Mouse (Mus musculus) activated CD4-positive, CD25-positive, alpha-beta regulatory T cell, adult 4 months (primary cell): Measurements from ENCODE around the gene Traf5. TPM values are rescaled to one million over a fixed set of nuclear protein-coding genes. Genes with fewer than 3 reads are reported as not detected.

ENCODE experiments used
- ATAC-seq: one replicate; pipeline ENCODE4 v1.8.0; 2017
- polyA plus RNA-seq, 2 experiments: library from polyadenylated mRNA; unstranded; fragments of 100-300 nt; shearing (Covaris generic); gene quantifications; one replicate each; pipeline ENCODE4 v1.2.1; 2017

The Traf5 gene
- 10 to 100 TPM; 54.1 to 58.9 TPM for polyA plus RNA-seq

DNA sequence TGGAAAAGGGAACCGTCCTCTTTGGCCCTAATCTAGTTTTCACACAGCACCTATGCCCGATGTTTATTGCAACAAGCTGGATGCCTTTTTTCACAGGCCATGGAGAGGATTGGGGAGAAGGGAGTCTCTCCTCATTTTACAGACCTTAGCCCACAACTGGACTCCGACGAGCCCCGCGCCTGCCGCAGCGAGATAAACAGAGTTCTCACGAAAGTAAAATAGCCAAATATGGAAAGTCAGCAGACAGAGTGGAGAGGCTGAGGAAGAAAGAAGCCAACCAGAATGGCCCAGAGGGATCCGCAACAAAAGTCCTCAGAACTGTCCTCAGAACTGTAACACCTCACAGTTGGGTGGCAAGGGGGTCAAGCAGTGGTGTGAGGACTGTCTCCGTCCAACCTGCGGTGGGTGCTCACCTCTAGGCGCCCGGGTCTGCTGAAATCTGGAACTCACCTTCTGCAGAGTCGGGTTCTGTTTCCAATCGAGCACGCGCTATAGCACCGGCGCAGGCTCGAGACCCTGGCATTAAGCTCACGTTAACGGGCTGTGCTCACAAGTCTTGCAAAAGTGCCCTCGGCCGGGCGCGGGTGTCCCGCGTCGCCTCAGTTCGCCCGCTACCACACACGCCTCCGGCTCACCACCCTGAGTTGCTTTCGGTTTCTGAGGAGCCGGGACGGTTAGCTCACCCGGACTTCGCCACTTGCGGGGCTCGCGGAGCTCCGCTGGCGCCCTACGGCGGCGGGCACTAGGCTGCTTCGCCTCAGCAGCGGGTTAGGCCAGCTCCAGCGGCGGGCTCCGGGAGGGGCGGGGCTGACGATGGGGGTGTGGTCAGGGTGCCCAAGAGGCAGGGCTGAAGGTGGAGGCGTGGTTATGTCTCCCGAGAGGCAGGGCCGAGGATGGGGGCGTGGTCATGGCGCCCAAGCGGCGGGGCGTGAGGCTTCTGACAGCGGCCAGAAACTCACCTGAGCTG lies at the start of gene Traf5:
Gene Traf5 (minus strand): TSS at position 754 of the 967 bp plus-strand sequence.
- ATAC-seq, result peak; percentile 83

DNA sequence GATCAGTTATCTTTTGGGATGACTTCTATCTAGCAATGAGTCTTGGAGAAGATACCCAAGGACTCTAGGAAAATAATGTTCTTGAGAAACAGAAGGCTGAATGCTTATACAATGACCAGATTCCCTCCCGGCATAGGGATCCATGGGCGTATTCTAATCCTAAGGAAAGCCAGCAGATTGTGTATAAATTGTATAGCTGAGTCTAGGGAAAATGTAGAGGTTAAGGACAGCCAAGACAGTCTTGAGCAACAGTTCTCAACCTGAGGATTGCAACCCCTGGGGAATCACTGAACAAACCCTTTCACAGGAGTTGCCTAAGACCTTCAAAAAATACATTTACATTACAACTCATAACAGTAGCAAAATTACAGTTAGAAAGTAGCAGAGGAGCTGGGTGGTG lies 48.0 kb upstream of the Traf5 start:
- ATAC-seq, result no peak

DNA sequence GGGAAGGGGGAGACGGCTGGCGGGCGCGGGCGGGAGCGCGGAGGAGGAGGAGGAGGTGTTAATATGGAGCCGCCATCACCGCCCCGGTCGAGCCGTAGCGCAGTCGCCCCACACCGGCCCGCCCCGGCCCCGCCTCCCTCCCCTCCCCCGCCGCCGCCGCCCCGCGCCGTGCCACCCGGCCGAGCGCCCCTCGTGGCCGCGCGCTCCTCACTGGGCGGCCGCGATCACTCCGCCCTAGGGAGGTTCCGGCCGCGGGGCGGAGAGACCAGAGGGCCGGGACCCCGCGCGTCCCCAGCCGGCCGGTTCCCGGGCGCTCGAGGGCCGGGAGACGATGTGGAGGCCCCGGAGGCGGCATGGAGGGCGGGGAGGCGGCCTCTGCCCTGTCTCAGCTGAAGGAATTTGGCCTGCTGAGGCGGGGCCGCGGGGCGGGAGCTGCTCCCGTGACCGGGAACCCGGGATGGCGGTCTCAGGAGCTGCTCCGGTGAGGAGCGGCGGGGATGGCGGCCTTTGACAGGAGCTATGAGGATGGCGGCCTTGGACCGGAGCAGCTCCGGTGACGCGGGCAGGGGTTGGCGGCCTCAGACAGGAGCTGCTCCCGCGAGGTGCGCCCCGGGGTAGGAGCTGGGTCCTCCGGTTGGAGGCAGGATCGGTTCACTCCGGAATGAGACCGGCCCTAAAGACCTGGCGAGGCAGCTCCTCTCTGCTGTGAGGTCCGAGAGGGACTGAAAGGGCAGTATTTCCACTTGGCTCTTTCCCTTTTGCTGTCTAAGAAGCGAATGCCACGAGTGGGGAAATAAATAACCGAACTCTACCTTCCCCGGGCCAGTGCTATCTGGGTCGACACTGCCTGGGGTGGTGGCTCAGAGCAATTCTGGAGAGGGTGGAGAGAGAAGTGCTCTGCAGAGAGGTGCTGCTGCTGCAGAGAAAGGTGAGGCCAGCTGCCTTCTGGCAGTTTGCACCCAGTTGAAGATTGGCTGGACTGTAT lies 45.9 kb upstream of the Traf5 start, which contains the start of gene Rcor3:
Gene Rcor3 (minus strand): TSS at position 137 of the 985 bp plus-strand sequence.
- ATAC-seq, result peak; percentile 54

DNA sequence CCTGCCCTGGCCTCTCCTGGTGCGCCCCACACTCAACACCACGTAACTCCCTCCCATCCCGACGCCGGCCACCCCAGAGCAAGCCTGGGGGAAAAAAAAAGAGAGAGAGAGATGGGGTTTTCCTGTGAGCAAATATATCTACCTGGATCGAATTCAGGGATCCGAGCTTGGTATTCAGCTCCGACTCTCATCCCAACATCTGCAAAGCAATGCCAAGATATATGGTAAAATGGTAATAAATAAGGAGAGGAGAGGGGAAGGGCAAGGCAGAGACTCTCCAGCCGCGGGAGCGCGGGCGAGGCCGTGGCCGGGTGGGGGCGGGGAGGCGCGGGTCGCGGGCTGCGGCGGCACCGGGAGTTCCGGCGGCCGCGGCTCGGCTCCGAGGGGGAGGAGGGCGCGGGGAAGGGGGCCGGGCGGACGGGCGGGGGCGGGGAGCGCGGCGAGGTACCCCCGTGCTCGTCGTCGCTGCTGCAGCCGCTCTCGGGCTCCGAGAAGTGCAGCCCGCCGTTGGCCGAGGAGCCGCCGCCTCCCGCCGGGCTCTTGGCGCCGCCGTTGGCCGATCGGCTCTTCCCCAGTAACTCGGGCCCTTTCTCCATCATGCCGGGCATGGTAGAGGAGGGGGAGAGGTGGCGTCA lies 45.0 kb upstream of the Traf5 start:
- ATAC-seq, result no peak

DNA sequence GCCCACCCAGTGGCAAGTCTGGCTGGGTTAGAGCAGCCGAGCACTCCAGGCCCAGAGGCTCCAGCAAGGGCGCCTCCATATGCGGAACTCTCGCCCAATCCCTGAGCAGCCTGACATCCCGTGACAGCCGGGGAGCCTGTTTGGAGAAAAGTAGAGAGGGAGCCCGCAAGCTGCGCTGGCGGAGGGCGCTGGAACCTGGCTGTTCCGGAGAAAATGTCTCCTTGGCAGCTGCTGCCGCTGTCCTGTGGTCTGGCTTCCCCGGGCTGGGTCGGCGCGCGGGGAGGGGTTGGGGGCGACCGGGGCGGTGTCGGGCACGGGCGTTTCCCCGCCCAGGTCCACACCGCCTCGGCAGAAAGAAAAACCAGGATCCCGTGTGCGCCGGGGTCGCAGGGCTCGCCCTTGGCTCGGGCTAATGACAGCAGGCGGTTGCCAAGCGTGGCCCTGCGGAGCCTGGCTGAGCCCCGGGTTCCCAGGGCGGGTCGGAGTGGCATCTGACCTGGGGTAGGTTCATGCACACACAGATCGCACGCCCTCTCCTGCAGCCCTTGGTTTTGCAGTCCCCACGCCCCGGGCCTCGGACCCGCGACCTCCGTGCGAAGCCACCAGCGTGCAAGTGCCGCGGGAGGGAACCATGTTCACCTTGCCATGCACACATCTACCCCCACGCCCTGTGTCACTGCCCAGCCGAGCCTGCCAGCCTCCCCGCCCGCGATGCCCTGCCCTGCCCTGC lies 44.4 kb upstream of the Traf5 start:
- peak; percentile 65 for ATAC-seq

DNA sequence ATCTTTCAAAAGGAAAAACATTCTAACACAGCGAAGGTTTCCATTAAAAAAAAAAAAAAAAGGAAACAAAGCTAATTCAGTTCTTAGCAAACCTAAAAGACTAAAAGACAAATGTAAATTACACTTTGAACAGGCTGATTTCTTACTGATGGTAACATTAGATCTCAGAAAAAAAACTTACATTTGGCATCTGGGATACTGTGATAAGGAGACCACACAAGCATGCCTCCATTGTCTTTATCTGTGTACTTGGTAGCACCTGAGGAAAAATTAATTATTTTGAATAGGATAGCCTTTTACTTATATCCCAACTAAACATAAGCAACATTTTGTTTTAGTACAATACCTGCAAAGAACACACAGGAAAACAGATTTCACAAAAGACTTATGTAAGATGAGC lies 37.8 kb upstream of the Traf5 start:
- no peak for ATAC-seq

DNA sequence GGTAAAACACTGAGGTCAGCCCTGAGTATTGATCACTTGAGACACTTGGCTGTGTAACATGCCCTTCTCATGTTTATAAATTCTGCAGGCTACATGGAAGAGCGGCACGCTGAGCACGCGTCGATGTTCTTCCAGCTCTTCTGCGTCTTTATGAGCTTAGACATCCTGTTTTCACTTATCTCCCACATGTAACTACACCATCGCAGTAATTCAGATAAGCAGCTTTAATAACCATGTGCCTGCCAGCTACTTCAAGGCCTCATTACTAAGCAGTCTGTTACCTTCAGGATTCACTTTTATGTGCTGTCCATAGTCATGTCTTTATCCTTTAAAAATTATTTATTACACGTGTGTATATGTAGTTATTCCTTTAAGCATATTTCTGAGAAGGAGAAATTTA lies 36.0 kb upstream of the Traf5 start:
- ATAC-seq, result no peak

DNA sequence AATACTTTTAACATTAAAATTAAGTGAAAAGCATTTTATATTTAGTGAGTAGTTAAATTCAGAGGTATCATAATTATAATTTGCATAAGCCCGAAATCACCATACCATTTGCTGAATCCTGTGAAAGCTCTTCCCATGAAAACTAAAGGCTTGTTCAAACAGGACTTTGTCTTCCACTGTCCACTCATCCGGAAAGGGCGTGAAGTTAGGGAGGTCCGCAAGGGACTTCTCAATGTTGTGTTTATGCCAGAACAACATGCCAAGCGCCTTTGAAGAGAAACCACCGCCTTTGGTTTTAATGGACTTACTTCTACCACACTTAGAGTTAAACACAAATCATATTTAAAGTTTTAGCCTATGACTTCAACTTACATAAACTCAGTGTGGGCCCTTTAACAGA lies 33.4 kb upstream of the Traf5 start:
- ATAC-seq, result no peak

DNA sequence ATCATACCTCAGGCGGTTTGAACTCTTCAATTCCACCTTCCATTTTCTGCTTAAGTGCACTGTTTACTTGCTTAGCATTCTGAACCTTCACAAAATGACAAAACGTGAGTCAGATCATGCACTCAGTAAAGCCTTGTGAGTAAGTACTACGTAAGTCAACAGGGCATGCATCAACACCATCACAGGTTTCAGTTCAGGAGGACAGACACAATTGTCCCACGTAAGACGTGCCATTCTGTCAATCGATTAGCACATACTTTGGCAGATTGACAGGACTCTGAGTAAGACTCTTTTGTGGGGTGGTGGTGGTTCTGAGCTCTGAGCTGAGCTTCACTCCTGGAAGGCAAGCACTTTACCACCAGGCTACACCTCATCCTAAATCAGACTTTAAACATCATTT lies 23.9 kb upstream of the Traf5 start:
- no peak for ATAC-seq

DNA sequence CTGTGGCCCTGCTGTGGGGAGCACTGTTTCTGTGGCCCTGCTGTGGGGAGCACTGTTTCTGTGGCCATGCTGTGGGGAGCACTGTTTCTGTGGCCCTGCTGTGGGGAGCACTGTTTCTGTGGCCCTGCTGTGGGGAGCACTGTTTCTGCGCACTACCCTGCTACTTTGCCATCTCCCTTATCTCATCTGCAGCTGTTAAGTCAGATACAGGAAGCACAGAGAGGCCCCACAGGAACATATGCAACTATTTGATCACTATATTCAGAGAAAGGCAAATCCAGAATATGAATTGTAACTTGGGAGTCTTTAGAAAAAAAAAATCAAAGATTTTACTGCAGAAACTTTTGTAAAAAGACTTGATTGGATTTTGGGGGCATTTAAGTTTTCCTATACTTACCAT lies 23.0 kb upstream of the Traf5 start:
- no peak for ATAC-seq

DNA sequence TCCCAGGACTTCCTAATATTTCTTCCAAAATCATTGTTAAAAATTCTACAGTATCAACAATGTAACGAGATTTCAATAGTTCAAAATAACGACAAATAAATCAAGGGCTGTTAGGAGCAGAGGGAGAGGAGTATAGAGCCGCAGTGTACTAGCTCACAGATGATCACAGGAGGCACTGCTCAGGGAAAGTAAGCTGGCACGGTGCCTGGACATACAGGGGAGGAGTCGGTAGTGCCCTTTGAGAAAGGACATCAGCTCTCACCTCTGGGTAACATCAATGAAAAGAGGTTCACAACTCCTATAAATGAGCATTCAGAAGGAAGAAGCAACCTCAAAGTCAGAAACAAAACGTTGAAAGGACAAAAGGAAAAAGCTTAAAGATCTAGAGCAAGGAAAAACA lies 16.8 kb upstream of the Traf5 start:
- no peak for ATAC-seq

DNA sequence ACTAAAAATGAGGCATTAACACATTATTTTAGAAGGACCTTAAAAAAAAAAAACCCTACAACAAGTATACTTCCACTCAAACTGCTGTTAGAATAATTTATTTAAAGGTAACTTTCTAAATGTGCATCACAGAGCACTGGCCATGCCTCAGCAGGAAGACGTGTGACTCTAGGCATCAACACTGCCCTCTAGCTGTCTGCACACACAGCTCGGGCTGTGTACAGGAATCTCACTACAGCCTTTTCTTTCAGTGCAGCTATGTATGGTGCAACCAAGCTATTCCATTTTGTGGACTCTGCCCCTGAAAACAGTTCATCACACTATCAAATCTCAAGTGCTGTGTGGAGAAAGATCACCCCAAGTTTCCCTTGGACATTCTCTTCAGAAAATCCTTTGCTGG lies 15.0 kb upstream of the Traf5 start:
- peak; percentile 85 for ATAC-seq

DNA sequence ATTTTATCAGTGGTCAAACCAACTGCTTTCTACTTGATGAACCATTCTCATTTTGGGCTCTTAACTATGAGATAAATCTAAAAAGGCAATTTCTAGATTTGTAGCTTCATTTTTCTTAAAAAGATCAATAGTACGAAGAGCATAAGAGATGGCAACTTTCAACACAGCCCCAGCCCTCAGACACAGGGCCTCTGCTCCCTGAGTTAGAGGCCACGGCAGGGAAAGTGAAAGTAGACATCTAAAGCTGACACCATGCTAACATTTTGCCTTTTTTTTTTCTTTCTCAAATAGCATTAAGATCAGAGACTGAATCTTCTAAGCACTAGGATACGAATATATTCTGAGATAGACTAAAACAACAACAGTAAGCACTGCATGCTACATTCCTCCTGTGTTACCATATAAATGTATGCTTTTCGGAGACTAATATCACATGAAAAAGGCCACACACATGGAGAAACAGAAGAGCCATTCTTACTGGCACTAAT lies 13.6 kb upstream of the Traf5 start:
- ATAC-seq, result peak; percentile 71

DNA sequence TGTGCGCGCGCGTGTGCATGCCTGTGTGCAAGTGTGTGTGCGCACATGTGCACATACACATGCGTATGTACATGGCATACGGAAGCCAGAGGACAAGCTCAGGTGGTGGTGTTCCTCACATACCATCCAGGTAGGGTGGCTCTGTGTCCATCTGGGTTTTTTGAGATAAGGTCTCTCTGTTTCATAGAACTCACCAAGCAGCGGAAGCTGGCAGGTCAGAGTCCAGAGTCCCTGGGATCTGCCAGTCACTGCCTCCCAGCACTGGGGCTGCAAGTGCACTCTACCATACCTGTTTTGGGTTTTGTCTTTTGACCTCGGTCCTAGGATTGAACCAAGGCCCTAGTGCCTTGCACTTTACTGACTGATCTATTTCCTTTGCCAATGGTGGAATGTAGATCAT lies 11.7 kb upstream of the Traf5 start:
- ATAC-seq, result no peak

DNA sequence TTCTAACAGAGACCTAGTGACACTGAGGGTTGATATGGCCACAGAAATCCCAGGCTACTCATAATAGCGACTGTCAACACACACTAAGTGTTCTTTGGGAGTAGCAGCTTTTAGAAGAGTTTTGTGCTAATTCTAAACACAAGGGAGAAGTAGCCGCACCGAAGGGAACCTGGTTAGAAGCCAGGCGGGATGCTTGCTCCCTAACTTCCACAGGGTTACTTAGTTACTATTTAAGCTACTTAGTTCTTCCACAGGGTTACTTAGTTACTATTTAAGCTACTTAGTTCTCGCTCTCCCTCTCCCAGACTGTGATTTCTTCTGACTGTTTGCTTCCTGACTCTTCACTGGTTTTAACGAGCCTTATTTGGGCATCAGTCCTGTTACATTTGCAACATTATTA lies 10.8 kb upstream of the Traf5 start:
- ATAC-seq, result no peak

DNA sequence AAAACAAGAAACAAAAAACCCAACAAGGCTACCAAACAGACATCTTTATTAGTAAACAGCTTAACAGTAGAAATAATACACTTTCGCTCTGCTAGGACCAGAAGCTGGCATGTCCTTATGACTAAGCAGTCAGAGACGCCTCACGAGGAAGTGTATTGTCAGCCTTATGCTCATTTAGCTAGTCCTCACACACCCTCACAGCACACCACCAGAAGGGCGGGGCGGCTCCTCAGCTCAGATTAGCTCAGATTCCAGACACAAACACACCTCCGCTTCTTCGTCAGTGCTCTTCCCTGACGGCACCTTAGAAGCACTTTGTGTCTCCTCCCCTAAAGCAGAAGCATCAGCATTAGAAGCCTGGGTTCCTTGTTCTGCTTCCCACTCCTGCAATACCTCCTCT lies 9.0 kb upstream of the Traf5 start:
- no peak for ATAC-seq

DNA sequence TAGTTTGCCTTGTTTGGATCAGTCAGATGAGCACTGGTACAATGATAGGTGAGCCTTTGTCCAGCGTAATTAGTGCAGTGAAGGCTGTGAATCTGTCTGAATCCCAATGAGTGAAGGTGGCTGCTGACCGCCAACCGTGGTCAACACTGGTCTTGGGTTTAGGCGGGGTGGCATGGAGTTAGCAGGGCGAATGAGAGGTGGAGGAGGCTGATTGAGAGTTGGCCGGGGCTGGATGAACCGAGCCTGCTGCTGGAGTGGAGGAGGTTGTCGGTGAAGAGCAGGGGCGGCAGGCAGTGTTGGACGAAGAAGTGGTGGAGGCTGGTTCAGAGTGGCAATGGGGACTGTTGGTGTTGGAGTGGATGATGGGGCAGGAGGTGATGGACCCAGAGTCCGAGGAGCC lies 8.4 kb upstream of the Traf5 start:
- ATAC-seq, result no peak

DNA sequence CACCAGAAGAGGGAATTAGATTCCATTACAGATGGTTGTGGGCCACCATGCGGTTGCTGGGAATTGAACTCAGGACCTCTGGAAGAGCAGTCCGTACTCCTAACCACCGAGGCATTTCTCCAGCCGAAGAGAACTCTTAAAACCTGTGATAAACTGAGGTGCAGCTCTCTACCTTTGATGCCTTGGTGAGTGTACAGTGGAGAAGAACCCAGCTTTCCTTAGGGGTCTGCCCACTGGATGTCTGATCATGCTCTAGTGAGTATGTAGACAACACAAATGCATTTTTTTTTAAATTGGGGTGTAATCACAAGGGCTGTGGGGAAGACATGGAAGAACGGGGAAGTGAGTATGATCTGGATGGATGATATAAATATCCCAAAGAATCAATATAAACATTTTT lies 3.3 kb upstream of the Traf5 start:
- ATAC-seq, result no peak

DNA sequence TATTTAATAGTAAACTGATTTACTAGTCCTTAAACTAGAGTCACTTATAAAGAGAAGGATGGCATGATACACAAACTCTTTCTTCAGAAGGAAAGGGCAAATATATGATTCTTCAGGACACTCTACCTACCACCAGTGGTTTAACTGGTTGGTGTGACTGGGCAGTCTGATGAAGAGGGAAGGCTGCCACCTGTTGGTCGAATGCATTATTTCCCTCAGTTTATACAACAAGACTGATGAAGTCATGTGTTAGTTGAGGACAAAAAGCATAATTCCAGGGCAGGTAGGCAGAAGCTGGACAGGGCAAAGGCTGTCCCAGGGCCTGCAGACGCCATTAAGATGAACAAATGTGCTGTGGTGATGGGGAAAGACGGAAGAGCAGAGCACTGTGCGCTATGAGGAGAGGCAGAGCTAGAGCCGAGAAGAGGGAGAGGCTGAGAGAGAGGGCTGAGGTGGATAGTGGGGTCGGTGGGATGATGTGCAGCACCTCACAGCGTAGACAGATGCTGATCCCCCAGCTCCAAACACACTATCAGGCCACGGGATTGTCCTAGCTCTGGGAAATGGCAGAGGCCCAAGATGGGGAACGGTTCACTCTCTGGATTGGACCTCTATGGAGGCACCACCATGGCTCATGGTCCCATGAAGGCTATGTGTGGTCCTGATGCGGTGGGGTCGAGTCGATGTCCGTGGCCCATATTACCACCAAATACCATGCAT lies 2.3 kb upstream of the Traf5 start:
- no peak for ATAC-seq

DNA sequence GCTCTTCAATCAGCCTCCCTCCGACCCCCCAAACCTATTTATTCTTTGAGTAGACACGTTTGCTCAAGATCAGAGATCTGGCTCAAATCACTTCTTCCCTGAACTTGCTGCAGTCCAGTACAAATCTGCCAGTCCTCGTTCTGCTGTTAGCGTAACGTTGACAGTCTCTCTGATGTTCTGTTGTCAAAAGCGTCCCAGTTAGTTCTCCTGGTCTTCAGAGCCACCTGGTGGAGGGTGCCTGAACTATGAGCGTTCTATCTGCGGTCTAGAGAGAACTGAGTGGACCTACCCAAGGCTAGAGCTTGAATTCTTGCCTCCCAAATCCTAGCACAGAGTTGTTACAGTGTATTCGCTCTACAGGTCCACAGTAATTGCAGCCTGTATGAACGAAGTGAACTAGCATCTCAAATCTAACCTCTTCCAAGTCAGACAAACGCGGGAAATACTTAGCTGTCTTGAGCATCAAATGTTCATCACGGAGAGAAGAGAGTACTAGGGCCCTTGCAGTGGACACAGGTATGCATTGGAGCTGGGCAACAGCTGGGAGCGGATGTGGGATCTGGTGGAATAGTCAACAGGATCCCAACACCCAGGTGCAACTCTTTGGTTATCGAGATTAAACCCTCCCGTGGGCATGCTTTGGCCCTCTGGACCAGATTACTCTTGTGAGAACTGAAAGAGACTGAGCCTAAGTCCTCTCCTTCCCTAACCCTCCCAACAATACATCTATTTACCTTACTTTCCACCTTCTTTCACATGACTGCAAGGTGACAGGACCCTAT lies 711 bp upstream of the Traf5 start:
- ATAC-seq, result peak; percentile 69
